In genomic region chr14:54617897-54618365, GRCm38 (mm10) we compare ENCODE assay signal across 7 mouse cellular contexts. TPM values are rescaled to one million over a fixed set of nuclear protein-coding genes. Genes with fewer than 3 reads are reported as not detected.
DNase-seq lines count a peak whose midpoint lies in the region; ATAC-seq and TF ChIP-seq lines count a peak whose summit lies in the region.

Gene Psmb5, minus strand, starts transcription at chr14:54618022.

- under 1% methylated on average over 25 of the region's 25 CpGs for WGBS in intestine, embryonic 16.5 days
- WGBS in midbrain, embryonic 12.5 days: under 1% methylated on average over 25 of the region's 25 CpGs
- under 1% methylated on average over 25 of the region's 25 CpGs for WGBS in small intestine, adult 2 months

- H3K27me3 ChIP-seq in intestine, embryonic 16.5 days (replicated peaks; ENCODE audit: control insufficient read depth, insufficient read depth, low read length): no peaks in the 10 kb centered on the region
- H3K27me3 ChIP-seq in midbrain, embryonic 12.5 days: no peaks in the 10 kb centered on the region
- no peaks in the 10 kb centered on the region for H3K27me3 ChIP-seq in small intestine, adult 2 months (ENCODE audit: control insufficient read depth, insufficient read depth, low read length)

- peak; percentile 28; the same call in 1 of the 2 replicates for TF ChIP-seq POLR2A in small intestine, adult 2 months (IDR thresholded peaks at IDR 0.05; ENCODE audit: low read depth, low read length)

- H3K9ac ChIP-seq in intestine, embryonic 16.5 days (ENCODE audit: low read depth, low read length): peak within 1 kb of the TSS; percentile 93
- peak within 1 kb of the TSS; percentile 92 for H3K9ac ChIP-seq in midbrain, embryonic 12.5 days (replicated peaks)

- H3K9me3 ChIP-seq in intestine, embryonic 16.5 days (ENCODE audit: control insufficient read depth, low read length): no peaks in the 10 kb centered on the region
- H3K9me3 ChIP-seq in midbrain, embryonic 12.5 days: no peaks in the 10 kb centered on the region

- DNase-seq in adrenal gland, adult 8-10 months: peak; percentile 86
- peak; percentile 91 for DNase-seq in embryo, embryonic 9.5 days (ENCODE audit: extremely low spot score)
- DNase-seq in gastrocnemius, postnatal 4 days (ENCODE audit: low spot score in 2 of 2): peak; percentile 70 to 87
- DNase-seq in left cerebral cortex, postnatal 4 days: peak; percentile 90

- peaks cover 5% of the 10 kb centered on the region; the same call in 1 of the 2 replicates for H3K4me1 ChIP-seq in intestine, embryonic 16.5 days (ENCODE audit: control insufficient read depth, insufficient read depth, low read length)
- peaks cover 18% of the 10 kb centered on the region for H3K4me1 ChIP-seq in midbrain, embryonic 12.5 days
- H3K4me1 ChIP-seq in small intestine, adult 2 months (ENCODE audit: control insufficient read depth, insufficient read depth, insufficient read length, low read length): no peaks in the 10 kb centered on the region

- peak within 1 kb of the TSS; percentile 76 for H3K27ac ChIP-seq in intestine, embryonic 16.5 days (ENCODE audit: low read length)
- peak within 1 kb of the TSS; percentile 75 for H3K27ac ChIP-seq in midbrain, embryonic 12.5 days (replicated peaks)
- H3K27ac ChIP-seq in small intestine, adult 2 months (ENCODE audit: insufficient read depth, low read depth, low read length): 0 out of 2 replicates have a peak within 1 kb of the TSS, but pooled peaks have one; percentile 54

- H3K4me2 ChIP-seq in intestine, embryonic 16.5 days (ENCODE audit: low read depth, low read length): peak within 1 kb of the TSS; percentile 80
- peak within 1 kb of the TSS; percentile 78 for H3K4me2 ChIP-seq in midbrain, embryonic 12.5 days (replicated peaks)

- intact Hi-C loops in left cerebral cortex, postnatal 4 days (cut with DNase I): no loop called here

- H3K36me3 ChIP-seq in intestine, embryonic 16.5 days (ENCODE audit: control insufficient read depth, insufficient read depth, low read length): peaks cover 5% of the 10 kb centered on the region; the same call in 1 of the 2 replicates
- peaks cover 25% of the 10 kb centered on the region for H3K36me3 ChIP-seq in midbrain, embryonic 12.5 days
- peaks cover 15% of the 10 kb centered on the region for H3K36me3 ChIP-seq in small intestine, adult 2 months (ENCODE audit: control insufficient read depth, insufficient read depth, low read length)

- peak; percentile 92 for ATAC-seq in intestine, embryonic 16.5 days
- peak; percentile 91 for ATAC-seq in midbrain, embryonic 12.5 days (ENCODE audit: low FRiP score, low read depth)

- H3K4me3 ChIP-seq in intestine, embryonic 16.5 days (ENCODE audit: low read length): peak within 1 kb of the TSS; percentile 91
- peak within 1 kb of the TSS; percentile 95 for H3K4me3 ChIP-seq in midbrain, embryonic 12.5 days
- H3K4me3 ChIP-seq in small intestine, adult 2 months (ENCODE audit: low read depth, low read length): peak within 1 kb of the TSS; percentile 80

- peak; percentile 4; the same call in 1 of the 2 replicates for TF ChIP-seq CTCF in small intestine, adult 2 months (IDR thresholded peaks at IDR 0.05; ENCODE audit: extremely low read depth, insufficient read length, insufficient replicate concordance, low read depth, low read length)

RNA-seq across cellular contexts. Expression of gene Psmb5, which starts in this region (rescaled TPM):
- 100 to 1,000 TPM; 254 to 479 (median 341) TPM for total RNA-seq in adrenal gland, adult 8-10 months (2022)
- total RNA-seq in gastrocnemius, postnatal 4 days (2021): 100 to 1,000 TPM; 173 to 176 TPM
- polyA plus RNA-seq in intestine, embryonic 16.5 days (2015; fragmentation: Nextera tagmentation; extraction: Ambion mirVana): 358 and 395 TPM in 2 replicates
- total RNA-seq in left cerebral cortex, postnatal 4 days (2021): 100 to 1,000 TPM; 182 to 197 TPM
- 363 and 400 TPM in 2 replicates for polyA plus RNA-seq in midbrain, embryonic 12.5 days (2016; fragmentation: Nextera tagmentation; extraction: Ambion mirVana)
- polyA plus RNA-seq in small intestine, adult 2 months (2012; rRNA removed): 122 and 160 TPM in 2 replicates

Comparison
In these comparisons a context has a peak if more than half of its experiments do, and no peak if none do; other contexts are left out.
1. Peak in every context shown above with its lines: DNase-seq, ATAC-seq, H3K4me3 ChIP-seq and H3K27ac ChIP-seq.